Mouse (Mus musculus): ENCODE data around the gene Ankrd11. TPM values are rescaled to one million over a fixed set of nuclear protein-coding genes. Genes with fewer than 3 reads are reported as not detected.

Ankrd11 gene
- polyA plus RNA-seq (2017; shearing (Covaris generic)) = 54.3 TPM

DNA sequence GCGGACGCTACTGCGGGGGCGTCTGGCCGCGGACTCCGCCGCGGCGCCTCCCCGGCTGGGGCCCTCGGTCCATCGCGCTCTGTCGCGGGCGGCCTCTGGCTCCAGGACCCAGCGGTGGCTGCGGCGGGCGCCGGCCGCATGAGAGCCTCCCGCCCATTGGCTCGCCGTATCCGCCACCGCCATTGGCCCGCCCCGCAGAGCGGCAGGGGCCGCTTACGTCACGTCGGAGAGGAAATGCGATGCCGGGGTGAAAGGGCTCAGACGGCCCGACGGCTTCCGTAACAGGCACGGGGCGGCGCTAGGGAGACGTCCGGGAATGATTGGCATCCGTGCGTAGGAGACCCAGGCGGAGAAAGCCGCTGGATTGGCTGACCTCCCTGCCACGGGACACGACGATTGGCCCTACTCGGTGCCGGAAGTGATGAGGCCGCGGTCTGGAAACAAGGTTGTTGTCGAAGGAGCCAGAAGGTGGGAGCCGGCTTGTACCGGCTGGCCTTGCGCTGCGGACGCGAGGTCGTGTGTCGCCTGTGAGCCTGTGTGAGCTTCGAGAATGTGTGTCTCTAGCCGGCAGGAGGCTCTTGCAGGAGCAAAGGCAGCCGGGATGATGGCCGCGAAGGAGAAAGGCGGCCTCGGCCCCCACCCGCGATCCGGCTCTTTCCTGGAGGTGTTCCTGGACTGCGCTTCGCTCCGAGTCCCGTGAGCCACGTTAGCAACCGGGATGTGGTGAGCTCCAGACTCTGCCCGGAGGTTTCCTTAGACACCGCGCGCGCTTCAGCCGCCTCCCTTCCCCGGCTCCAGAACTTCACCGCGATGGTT, at the start of gene Ankrd11:
Ankrd11 (minus strand) TSS at position 120 of the 816 bp plus-strand sequence.

DNA sequence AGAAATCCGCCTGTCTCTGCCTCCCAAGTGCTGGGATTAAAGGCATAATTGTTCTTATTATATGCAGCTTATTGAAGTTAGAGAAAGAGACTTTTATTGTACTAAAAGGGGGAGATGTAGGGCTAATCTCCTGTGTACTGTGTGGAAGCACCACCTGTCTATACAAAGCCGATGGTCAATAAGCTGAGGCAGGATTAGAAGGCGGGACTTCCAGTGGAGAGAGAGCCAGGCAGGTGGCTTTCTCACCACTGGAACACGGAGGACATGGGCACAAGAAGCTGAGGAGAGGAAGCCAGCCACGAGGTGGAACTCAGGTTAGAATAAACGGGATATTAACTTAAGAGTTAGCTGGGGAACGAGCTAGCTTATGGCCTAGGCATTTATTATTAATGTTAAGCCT, 20.6 kb upstream of the Ankrd11 start, which contains the start of gene Spg7:
Spg7 (plus strand) TSS at position 222 of the 400 bp plus-strand sequence.

DNA sequence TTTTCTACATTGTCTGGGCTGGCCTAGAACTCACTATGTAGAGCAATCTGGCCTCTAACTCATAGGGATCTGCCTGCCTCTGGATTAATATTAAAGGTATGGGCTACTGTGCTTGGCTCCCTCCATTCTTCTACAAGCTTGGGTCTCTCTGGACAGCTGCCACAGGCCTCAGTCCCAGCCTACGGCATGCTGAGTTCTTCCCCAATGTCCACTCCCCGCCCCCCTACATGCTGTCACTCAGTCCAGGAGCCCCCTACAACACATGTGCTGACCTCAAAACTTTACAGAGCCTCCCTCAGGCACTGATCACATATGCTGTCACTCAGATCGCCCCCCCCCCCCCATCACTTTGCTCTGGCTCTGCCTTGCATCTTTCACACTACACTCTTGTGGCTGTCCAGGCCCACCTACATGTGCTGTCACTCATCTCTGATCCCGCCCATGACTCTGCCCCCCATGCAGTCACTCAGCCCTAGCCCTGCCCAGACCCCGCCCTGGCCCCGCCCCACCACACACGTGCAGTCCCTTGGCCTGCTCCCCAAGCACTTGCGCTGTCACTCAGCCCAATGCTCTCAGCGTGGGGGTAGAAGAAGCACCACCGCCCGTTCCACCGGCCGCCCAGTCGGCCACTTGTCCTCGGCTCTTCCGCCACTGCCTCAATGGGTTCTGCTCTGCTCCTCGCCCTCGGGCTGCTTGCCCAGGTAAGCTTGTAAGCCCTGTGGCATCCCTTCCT, 194.1 kb downstream of the Ankrd11 start, which contains the start of gene Cdh15:
Cdh15 (plus strand) TSS at position 138 of the 733 bp plus-strand sequence.

Other genes starting within 250 kb of the Ankrd11 start
- not detected for gene Cdh15, start 194.3 kb downstream of the Ankrd11 start, polyA plus RNA-seq (2017; shearing (Covaris generic))
- 11.0 TPM for gene Spg7, start 20.7 kb upstream of the Ankrd11 start, polyA plus RNA-seq (2017; shearing (Covaris generic))
- gene Rpl13, start 60.1 kb upstream of the Ankrd11 start, polyA plus RNA-seq (2017; shearing (Covaris generic)) = 960 TPM
- gene Cpne7, start 75.1 kb upstream of the Ankrd11 start, polyA plus RNA-seq (2017; shearing (Covaris generic)) = 1.5 TPM
- not detected for gene Sult5a1, start 116.0 kb upstream of the Ankrd11 start, polyA plus RNA-seq (2017; shearing (Covaris generic))
- gene Dpep1, start 144.0 kb upstream of the Ankrd11 start, polyA plus RNA-seq (2017; shearing (Covaris generic)) = not detected
- 264 TPM for gene Chmp1a, start 170.5 kb upstream of the Ankrd11 start, polyA plus RNA-seq (2017; shearing (Covaris generic))
- not detected for gene Spata33, start 170.6 kb upstream of the Ankrd11 start, polyA plus RNA-seq (2017; shearing (Covaris generic))
- gene Cdk10, start 182.6 kb upstream of the Ankrd11 start, polyA plus RNA-seq (2017; shearing (Covaris generic)) = 26.3 TPM
- 6.6 TPM for gene Spata2l, start 194.0 kb upstream of the Ankrd11 start, polyA plus RNA-seq (2017; shearing (Covaris generic))
- gene Zfp276, start 211.9 kb upstream of the Ankrd11 start, polyA plus RNA-seq (2017; shearing (Covaris generic)) = 13.7 TPM
- 16.4 TPM for gene Vps9d1, start 212.1 kb upstream of the Ankrd11 start, polyA plus RNA-seq (2017; shearing (Covaris generic))

Data from CD4-positive, CD25-positive, alpha-beta regulatory T cell, adult 9 weeks (primary cell).